Mouse (Mus musculus): ENCODE measurements around the gene Rbm34.

DNA sequence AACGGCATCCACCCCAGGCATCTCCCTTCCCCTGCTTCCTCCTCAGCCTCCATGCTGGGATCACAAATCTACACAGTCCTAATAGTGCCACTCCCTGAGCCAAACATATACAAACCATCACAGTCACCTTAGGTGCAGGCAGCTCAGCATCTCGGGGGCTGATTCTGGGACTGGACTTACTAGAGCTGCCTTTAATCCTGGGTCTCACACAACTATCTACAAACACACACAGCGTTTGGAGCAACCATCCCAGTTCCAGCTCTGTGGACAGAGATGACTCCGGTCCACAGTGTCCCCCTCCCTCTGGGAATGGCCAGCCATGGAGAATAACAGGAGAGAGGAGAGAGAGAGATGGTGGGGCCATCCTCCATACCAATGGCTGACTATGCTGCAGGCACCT lies 54.3 kb downstream of the Rbm34 start:
- TF ChIP-seq CTCF (conservative IDR thresholded peaks at IDR 0.05; ENCODE audit: insufficient read depth, insufficient read length, low read depth, low read length) = no peak
- no peak for TF ChIP-seq POLR2A (IDR thresholded peaks at IDR 0.05; ENCODE audit: low read depth, low read length)
